Mouse (Mus musculus) hindbrain, postnatal 0 days (tissue): ENCODE data around the gene Slit2. TPM values are rescaled to one million over a fixed set of nuclear protein-coding genes. Genes with fewer than 3 reads are reported as not detected.

Source experiments
- ATAC-seq: fragments of 200-750 bp; cut with Nextera tagmentation; 2 replicates; pipeline ENCODE4 v1.8.0; 2017; ENCODE audit warnings: mild to moderate bottlenecking, moderate TSS enrichment, moderate library complexity
- DNase-seq: peaks from one replicate; pipeline ENCODE4 v3.0.0-alpha.2; 2015; ENCODE audit warnings: low spot score
- H3K27ac ChIP-seq: fragments of 300-500 bp; sonication (generic); 2 replicates; pipeline ENCODE4 v1.5.1; 2014; ENCODE audit warnings: mild to moderate bottlenecking
- H3K27me3 ChIP-seq: fragments of 300-500 bp; sonication (generic); 2 replicates; pipeline ENCODE4 v1.6.1; 2014; ENCODE audit warnings: low read length, mixed read lengths; ENCODE audit not compliant: insufficient read depth
- H3K36me3 ChIP-seq: fragments of 300-500 bp; sonication (generic); 2 replicates; pipeline ENCODE4 v1.6.1; 2014; ENCODE audit warnings: low read length, mixed read lengths; ENCODE audit not compliant: insufficient read depth
- H3K4me1 ChIP-seq: fragments of 300-500 bp; sonication (generic); 2 replicates; pipeline ENCODE4 v1.6.1; 2014; ENCODE audit warnings: antibody characterized with exemption, low read length, mixed read lengths; ENCODE audit not compliant: insufficient read depth
- H3K4me2 ChIP-seq: fragments of 300-500 bp; sonication (generic); 2 replicates; pipeline ENCODE4 v1.6.1; 2014; ENCODE audit warnings: low read depth, mild to moderate bottlenecking, low read length, moderate library complexity, mixed read lengths
- H3K4me3 ChIP-seq: fragments of 300-500 bp; sonication (generic); 2 replicates; pipeline ENCODE4 v1.5.1; 2014; ENCODE audit warnings: low read length
- H3K9ac ChIP-seq: fragments of 300-500 bp; sonication (generic); replicated peaks from 2 replicates; pipeline ENCODE4 v1.6.1; 2014; ENCODE audit warnings: mild to moderate bottlenecking, low read length, moderate library complexity, mixed read lengths
- H3K9me3 ChIP-seq: fragments of 300-500 bp; sonication (generic); 2 replicates; pipeline ENCODE4 v1.6.1; 2016; ENCODE audit warnings: low read length, mixed read lengths
- CTCF ChIP-seq: IDR thresholded peaks from 2 replicates; pipeline ENCODE4 v1.5.1; 2016; ENCODE audit warnings: antibody characterized with exemption, control low read depth, low read depth
- WGBS: fragments of 180-500 bp; shearing (Covaris S2); extraction: QIAGEN DNeasy Blood & Tissue Kit; methylation state at CpG from one replicate; pipeline ENCODE4 v1.1.7; 2014; 5-methylcytosine and 5-hydroxymethylcytosine counted together
- polyA plus RNA-seq: library from polyadenylated mRNA; unstranded; fragments of >200 nt; fragmentation: Nextera tagmentation; extraction: Ambion mirVana; gene quantifications from 2 replicates; pipeline ENCODE4 v1.2.1, GENCODE M21; 2015
- total RNA-seq: library from RNA; depleted of rRNA; stranded (reverse); fragments of >200 nt; gene quantifications from 2 replicates; pipeline ENCODE4 v1.2.3, GENCODE M21; 2014

Slit2 gene
- total and polyA plus RNA-seq, 2 experiments from 2014 or later: 10.5 to 35.7 TPM

DNA sequence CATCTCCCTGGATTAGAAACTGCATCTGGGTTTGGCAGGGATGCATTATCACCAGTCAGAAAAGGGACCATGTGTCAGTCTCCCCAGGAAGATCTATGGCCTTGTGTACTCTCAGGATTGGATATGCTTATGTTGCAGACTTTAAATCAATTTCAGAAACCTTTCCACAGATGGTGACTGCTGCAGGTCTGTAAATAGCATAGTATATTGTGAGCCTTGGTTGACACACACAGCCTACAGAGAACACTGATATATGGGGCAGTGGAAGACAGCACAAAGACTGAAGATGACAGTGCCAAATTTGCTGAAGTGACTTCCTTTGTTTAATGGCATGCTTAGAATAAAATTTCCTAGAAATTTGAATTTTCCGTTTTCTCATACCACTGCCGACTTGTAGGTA is 163.1 kb downstream of the Slit2 start:
- 91% methylated on average over 2 of the region's 2 CpGs for WGBS
- Histone ChIP-seq H3K9me3 (no peaks in the 10 kb centered on the region), H3K4me1 (no peaks in the 10 kb centered on the region), H3K4me3 (no peak overlapping the region), H3K36me3 (no peaks in the 10 kb centered on the region), H3K27ac (no peak overlapping the region), H3K4me2 (no peak overlapping the region), H3K9ac (no peak overlapping the region), H3K27me3 (no peaks in the 10 kb centered on the region)
- no peak for TF ChIP-seq CTCF
- no peak for DNase-seq
- no peak for ATAC-seq

- 78% methylated on average over 3 of the region's 3 CpGs for WGBS
- no peaks in the 10 kb centered on the region for H3K9me3 ChIP-seq
- H3K4me2 ChIP-seq: no peak overlapping the region
- DNase-seq: no peak
- H3K27me3 ChIP-seq: no peaks in the 10 kb centered on the region
- no peak overlapping the region for H3K4me3 ChIP-seq
- no peak for ATAC-seq
- no peaks in the 10 kb centered on the region for H3K36me3 ChIP-seq
- TF ChIP-seq CTCF: no peak
- H3K27ac ChIP-seq: no peak overlapping the region
- H3K4me1 ChIP-seq: no peaks in the 10 kb centered on the region
- H3K9ac ChIP-seq: no peak overlapping the region
Measured at GRCm38 (mm10) chr5:48160829-48161228, 177.9 kb downstream of the Slit2 start.

- DNase-seq: peak; percentile 5
Measured at GRCm38 (mm10) chr5:48181646-48182302, 198.8 kb downstream of the Slit2 start.

DNA sequence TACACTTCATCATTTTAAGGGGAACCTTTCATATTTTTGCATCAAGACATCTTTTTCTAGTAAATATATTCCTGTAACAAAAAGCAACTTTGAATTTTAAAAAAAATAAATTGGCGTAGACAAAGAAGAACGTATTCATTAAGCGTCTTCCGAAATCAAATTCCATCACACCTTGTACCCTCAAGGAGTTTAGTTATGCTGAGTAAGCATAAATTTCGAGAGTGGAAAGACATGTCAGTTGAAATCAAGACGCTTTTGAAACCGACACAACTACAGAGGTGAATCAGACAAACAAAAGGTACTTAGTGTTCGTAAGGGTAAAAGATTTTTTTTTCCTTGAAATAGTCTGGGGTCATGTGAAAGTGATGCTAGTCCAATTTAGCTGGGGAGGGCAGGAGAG is 201.4 kb downstream of the Slit2 start:
- ATAC-seq (no peak), DNase-seq (no peak)
- Histone ChIP-seq H3K4me2 (no peak overlapping the region), H3K27ac (no peak overlapping the region), H3K36me3 (no peaks in the 10 kb centered on the region), H3K27me3 (no peaks in the 10 kb centered on the region), H3K4me3 (no peak overlapping the region), H3K9ac (no peak overlapping the region), H3K9me3 (no peaks in the 10 kb centered on the region), H3K4me1 (no peaks in the 10 kb centered on the region)
- WGBS: 93% methylated on average over 8 of the region's 8 CpGs
- TF ChIP-seq CTCF: no peak

More at GRCm38 (mm10) chr5:48181646-48182302, 198.8 kb downstream of the Slit2 start:
- WGBS: 54% methylated on average over 9 of the region's 9 CpGs
- Histone ChIP-seq H3K9ac (no peak overlapping the region), H3K4me1 (no peaks in the 10 kb centered on the region), H3K4me2 (0 out of 2 replicates have a peak overlapping the region, but pooled peaks have one; percentile 3), H3K4me3 (no peak overlapping the region), H3K9me3 (no peaks in the 10 kb centered on the region), H3K27ac (no peak overlapping the region), H3K27me3 (no peaks in the 10 kb centered on the region), H3K36me3 (no peaks in the 10 kb centered on the region)
- ATAC-seq: no peak
- TF ChIP-seq CTCF: no peak

GRCm38 (mm10) chr5:48187819-48188218 is 204.9 kb downstream of the Slit2 start:
- WGBS: 84% methylated on average over 4 of the region's 4 CpGs
- Histone ChIP-seq H3K4me2 (no peak overlapping the region), H3K9me3 (no peaks in the 10 kb centered on the region), H3K27me3 (no peaks in the 10 kb centered on the region), H3K9ac (no peak overlapping the region), H3K27ac (no peak overlapping the region), H3K4me3 (no peak overlapping the region), H3K4me1 (no peaks in the 10 kb centered on the region), H3K36me3 (no peaks in the 10 kb centered on the region)
- no peak for TF ChIP-seq CTCF
- ATAC-seq (no peak), DNase-seq (no peak)

- Histone ChIP-seq H3K9me3 (no peaks in the 10 kb centered on the region), H3K27me3 (no peaks in the 10 kb centered on the region), H3K4me2 (no peak overlapping the region), H3K27ac (no peak overlapping the region), H3K4me3 (no peak overlapping the region), H3K9ac (no peak overlapping the region), H3K4me1 (no peaks in the 10 kb centered on the region), H3K36me3 (no peaks in the 10 kb centered on the region)
- DNase-seq (no peak), ATAC-seq (no peak)
- no peak for TF ChIP-seq CTCF
Measured at GRCm38 (mm10) chr5:48199380-48199779, 216.4 kb downstream of the Slit2 start.

- no peak for TF ChIP-seq CTCF
- Histone ChIP-seq H3K4me1 (no peaks in the 10 kb centered on the region), H3K9me3 (no peaks in the 10 kb centered on the region), H3K4me2 (no peak overlapping the region), H3K9ac (no peak overlapping the region), H3K27ac (no peak overlapping the region), H3K36me3 (no peaks in the 10 kb centered on the region), H3K27me3 (no peaks in the 10 kb centered on the region), H3K4me3 (no peak overlapping the region)
- 36% methylated on average over 2 of the region's 2 CpGs for WGBS
- DNase-seq (no peak), ATAC-seq (no peak)
Measured at GRCm38 (mm10) chr5:48215248-48215647, 232.3 kb downstream of the Slit2 start.
